Mouse (Mus musculus): ENCODE measurements around the gene Rbm28. TPM values are rescaled to one million over a fixed set of nuclear protein-coding genes. Genes with fewer than 3 reads are reported as not detected.

Rbm28 gene
- total RNA-seq, 2 experiments from 2014 or later, result 16.7 to 19.0 TPM

Small RNA genes within 50 kb of the gene (microRNA-seq; reads per million reads assigned to microRNA genes)
- gene Gm24303, result 0 reads per million in 2 experiments

Other genes with a start within 250 kb of the Rbm28 start
- 1 to 10 TPM; 1.1 to 2.0 TPM for gene Lep, start 104.8 kb downstream of the Rbm28 start, total RNA-seq (2021)
- gene Prrt4, start 14.6 kb upstream of the Rbm28 start, total RNA-seq (2021), result 1 to 10 TPM in 1 of 2 experiments, under 1 TPM in 1; 0.78 to 1.2 TPM
- 10 to 100 TPM; 23.4 to 24.7 TPM for gene Impdh1, start 51.4 kb upstream of the Rbm28 start, total RNA-seq (2021)
- 1 to 10 TPM; 6.9 to 8.8 TPM for gene Hilpda, start 107.5 kb upstream of the Rbm28 start, total RNA-seq (2021)
- under 1 TPM in 1 of 2 experiments, not detected in 1; 0.27 TPM for gene Fam71f2, start 114.6 kb upstream of the Rbm28 start, total RNA-seq (2021)
- not detected for gene Fam71f1, start 154.1 kb upstream of the Rbm28 start, total RNA-seq (2021)
- gene Calu, start 183.1 kb upstream of the Rbm28 start, total RNA-seq (2021), result 100 to 1,000 TPM; 169 to 187 TPM
- under 1 TPM; 0.26 to 0.47 TPM for gene Opn1sw, start 223.5 kb upstream of the Rbm28 start, total RNA-seq (2021)
- 10 to 100 TPM; 13.4 to 15.2 TPM for gene Ccdc136, start 231.3 kb upstream of the Rbm28 start, total RNA-seq (2021)